29 mouse cellular contexts compared by ENCODE assay signal in genomic region chr3:117630332-117630731, GRCm38 (mm10). TPM values are rescaled to one million over a fixed set of nuclear protein-coding genes. Genes with fewer than 3 reads are reported as not detected.
A peak's percentile ranks its signal among the peaks of the same experiment; 100 is the strongest.
DNase-seq lines count a peak whose midpoint lies in the region; ATAC-seq lines count a peak whose summit lies in the region.
"Had no signal": no experiment of that assay in that cellular context is flagged by ENCODE, and none has a peak within 500 bp of the region (broad histone marks: within the 10 kb centered on the region; RNA-seq: fewer than 3 reads in every experiment).

No protein-coding gene starts in this region.

- no peaks in the 10 kb centered on the region for H3K4me1 ChIP-seq in kidney, embryonic 16.5 days (ENCODE audit: insufficient read depth, low read length)
- H3K4me1 ChIP-seq: hindbrain, embryonic 13.5 days; limb, embryonic 12.5 days; liver, embryonic 12.5 days; neural tube, embryonic 12.5 days; stomach, embryonic 15.5 days had no signal

- DNase-seq in adrenal gland, postnatal 10 days, result peak; percentile 3
- DNase-seq in adrenal gland, adult (ENCODE audit: inconsistent age in 2 of 2, low spot score in 1 of 2), result no peak
- DNase-seq in kidney, postnatal 14 days, result peak; percentile 1
- peak; percentile 34 for DNase-seq in NIH3T3 (ENCODE audit: low read depth)
- DNase-seq in embryo, embryonic 11.5 days (ENCODE audit: low read depth, low spot score), result peak; percentile 1
- DNase-seq in left cerebral cortex, postnatal 14 days (ENCODE audit: low spot score in 2 of 2), result no peak
- DNase-seq in thymus, postnatal 36 days, result no peak
- DNase-seq: cerebellum, adult 9-11 months; gastrocnemius, postnatal 36 days; heart, postnatal 36 days; kidney, adult 2 months; lung, adult 18-20 months; right cerebral cortex, adult 18-20 months; right cerebral cortex, postnatal 4 days; thymus, postnatal 25 days had no signal

- H3K4me2 ChIP-seq in kidney, embryonic 16.5 days (replicated peaks; ENCODE audit: low read depth, low read length), result no peak overlapping the region
- H3K4me2 ChIP-seq: heart, embryonic 15.5 days; hindbrain, embryonic 13.5 days; limb, embryonic 12.5 days; liver, embryonic 12.5 days; midbrain, embryonic 13.5 days; neural tube, embryonic 12.5 days; stomach, embryonic 15.5 days had no signal

- ATAC-seq in kidney, embryonic 16.5 days (ENCODE audit: low FRiP score, low TSS enrichment), result no peak
- ATAC-seq: forebrain, embryonic 16.5 days; liver, embryonic 12.5 days; midbrain, embryonic 13.5 days had no signal

- H3K4me3 ChIP-seq in kidney, embryonic 16.5 days (ENCODE audit: low read length), result no peak overlapping the region
- H3K4me3 ChIP-seq: forebrain, embryonic 10.5 days; heart, embryonic 15.5 days; hindbrain, embryonic 13.5 days; limb, embryonic 12.5 days; liver, embryonic 12.5 days; midbrain, embryonic 13.5 days; neural tube, embryonic 12.5 days; stomach, embryonic 15.5 days had no signal

- 34% methylated on average over 2 of the region's 2 CpGs for WGBS in kidney, embryonic 16.5 days

- H3K27ac ChIP-seq in kidney, embryonic 16.5 days (ENCODE audit: low read length), result no peak overlapping the region
- H3K27ac ChIP-seq: forebrain, embryonic 10.5 days; heart, embryonic 15.5 days; hindbrain, embryonic 13.5 days; limb, embryonic 12.5 days; liver, embryonic 12.5 days; midbrain, embryonic 13.5 days; neural tube, embryonic 12.5 days; stomach, embryonic 15.5 days had no signal

- no peak overlapping the region for H3K9ac ChIP-seq in kidney, embryonic 16.5 days (replicated peaks; ENCODE audit: low read length)
- H3K9ac ChIP-seq: heart, embryonic 15.5 days; hindbrain, embryonic 13.5 days; limb, embryonic 12.5 days; liver, embryonic 12.5 days; midbrain, embryonic 13.5 days; neural tube, embryonic 12.5 days; stomach, embryonic 15.5 days had no signal

- H3K27me3 ChIP-seq in kidney, embryonic 16.5 days (ENCODE audit: insufficient read depth, low read length), result no peaks in the 10 kb centered on the region
- H3K27me3 ChIP-seq: heart, embryonic 15.5 days; hindbrain, embryonic 13.5 days; limb, embryonic 12.5 days; liver, embryonic 12.5 days; midbrain, embryonic 13.5 days; neural tube, embryonic 12.5 days; stomach, embryonic 15.5 days had no signal

- intact Hi-C loops in left cerebral cortex, postnatal 14 days (cut with DNase I), result no loop called here

- H3K36me3 ChIP-seq in kidney, embryonic 16.5 days (ENCODE audit: insufficient read depth, low read length), result no peaks in the 10 kb centered on the region
- H3K36me3 ChIP-seq: forebrain, embryonic 10.5 days; heart, embryonic 15.5 days; hindbrain, embryonic 13.5 days; limb, embryonic 12.5 days; liver, embryonic 12.5 days; midbrain, embryonic 13.5 days; neural tube, embryonic 12.5 days; stomach, embryonic 15.5 days had no signal

- H3K9me3 ChIP-seq in kidney, embryonic 16.5 days (ENCODE audit: low read length), result no peaks in the 10 kb centered on the region
- H3K9me3 ChIP-seq: forebrain, embryonic 10.5 days; heart, embryonic 15.5 days; hindbrain, embryonic 13.5 days; limb, embryonic 12.5 days; liver, embryonic 12.5 days; midbrain, embryonic 13.5 days; neural tube, embryonic 12.5 days; stomach, embryonic 15.5 days had no signal

RNA-seq across cellular contexts. Expression of gene Plppr5, which starts 55.7 kb away (rescaled TPM):
- 1 to 10 TPM in 1 of 2 experiments, under 1 TPM in 1; 0.78 to 1.2 TPM for total RNA-seq in adrenal gland, postnatal 10 days (2021)
- polyA plus RNA-seq in kidney, embryonic 16.5 days (2015; fragmentation: Nextera tagmentation; extraction: Ambion mirVana), result 0.20 and 0.42 TPM in 2 replicates
- 10 to 100 TPM; 51.5 to 52.9 TPM for total RNA-seq in left cerebral cortex, postnatal 14 days (2021)
- total RNA-seq: common myeloid progenitor, adult 5-6 weeks; gastrocnemius, adult 18-20 months; gastrocnemius, postnatal 36 days; megakaryocyte, adult 5-6 weeks; monocyte, adult 5-6 weeks had no signal

Comparison
In these comparisons a context has a peak if more than half of its experiments do, and no peak if none do; other contexts are left out.
1. DNase-seq: peak in adrenal gland, postnatal 10 days (single experiment), kidney, postnatal 14 days (single experiment), NIH3T3 (single experiment) and embryo, embryonic 11.5 days (single experiment); none in adrenal gland, adult (0 of 2), left cerebral cortex, postnatal 14 days (0 of 2) and thymus, postnatal 36 days (0 of 2).
2. RNA of gene Plppr5, which starts 55.7 kb away (total RNA-seq): 51.5 to 52.9 TPM in left cerebral cortex, postnatal 14 days; 0.78 to 1.2 TPM in adrenal gland, postnatal 10 days; every median in the first group is over 10 times any median in the second.